In the genomic region with DNA sequence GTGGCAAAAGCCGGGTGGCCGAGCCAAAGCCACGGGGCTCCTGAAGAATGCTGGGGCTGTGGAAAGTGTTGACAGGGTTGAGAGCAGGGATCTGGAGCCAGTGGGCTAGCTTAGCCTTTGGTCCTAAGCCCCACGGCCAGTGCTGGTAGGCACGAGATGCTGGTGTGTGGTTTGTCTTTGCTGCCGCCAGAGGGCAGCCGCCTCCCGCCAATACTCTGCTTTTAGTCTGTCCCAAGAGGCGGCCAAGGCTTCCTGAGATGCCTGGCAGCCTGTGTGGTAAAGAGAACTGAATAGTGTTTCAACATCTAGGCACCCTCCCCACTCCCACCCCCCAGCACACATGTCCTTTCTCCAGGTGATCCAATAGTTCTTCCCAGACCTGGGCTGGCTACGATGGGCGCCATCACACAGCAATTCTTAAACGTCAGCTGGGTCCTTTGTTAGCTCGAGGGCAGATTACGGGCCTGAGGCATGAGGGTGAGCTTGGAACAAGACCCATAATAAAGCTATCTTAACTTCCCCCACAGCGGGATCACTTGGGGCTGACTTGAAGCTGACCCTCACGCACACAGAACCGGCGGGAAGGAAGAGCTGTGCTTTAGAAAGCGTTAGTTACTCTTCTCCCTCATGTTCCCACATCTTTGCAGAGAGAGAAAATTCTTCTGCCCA, we compare ENCODE assay signal across 9 mouse cellular contexts. TPM values are rescaled to one million over a fixed set of nuclear protein-coding genes. Genes with fewer than 3 reads are reported as not detected.
DNase-seq lines count a peak whose midpoint lies in the region; ATAC-seq and TF ChIP-seq lines count a peak whose summit lies in the region.
"Had no signal": no experiment of that assay in that cellular context is flagged by ENCODE, and none has a peak within 500 bp of the region (broad histone marks: within the 10 kb centered on the region; RNA-seq: fewer than 3 reads in every experiment).

No protein-coding gene starts in this region.

- no peak overlapping the region for H3K27ac ChIP-seq in ES-E14 (ENCODE audit: insufficient read depth, low read depth, low read length, poor library complexity, severe bottlenecking)
- peak overlapping the region; percentile 57 for H3K27ac ChIP-seq in forebrain, embryonic 13.5 days
- H3K27ac ChIP-seq: liver, embryonic 15.5 days had no signal

- H3K4me1 ChIP-seq in ES-E14 (ENCODE audit: control insufficient read depth in 2 of 2, insufficient read depth in 2 of 2, low read length in 2 of 2, poor library complexity in 1 of 2), result peaks cover 8 to 24% of the 10 kb centered on the region in 2 experiments
- peaks cover 57% of the 10 kb centered on the region for H3K4me1 ChIP-seq in forebrain, embryonic 13.5 days
- H3K4me1 ChIP-seq: liver, embryonic 15.5 days had no signal

- peak overlapping the region in 1 of 2 experiments; percentile 27; a peak in 1 of 4 replicates for H3K4me3 ChIP-seq in ES-E14 (ENCODE audit: insufficient read depth in 1 of 2, low read depth in 1 of 2, low read length in 2 of 2, poor library complexity in 1 of 2, severe bottlenecking in 1 of 2)
- no peak overlapping the region for H3K4me3 ChIP-seq in forebrain, embryonic 13.5 days
- H3K4me3 ChIP-seq: liver, embryonic 15.5 days had no signal

- peak; percentile 87 for ATAC-seq in forebrain, embryonic 13.5 days

- H3K36me3 ChIP-seq in ES-E14 (ENCODE audit: control insufficient read depth, insufficient read depth, low read length, poor library complexity, severe bottlenecking), result no peaks in the 10 kb centered on the region
- no peaks in the 10 kb centered on the region for H3K36me3 ChIP-seq in forebrain, embryonic 13.5 days (ENCODE audit: poor library complexity, severe bottlenecking)
- H3K36me3 ChIP-seq: liver, embryonic 15.5 days had no signal

- in situ Hi-C loops in ES-E14 (cut with MboI; ENCODE audit: low sequenced_read_pairs in 2 of 2, unreplicated experiment in 2 of 2), result loop anchor here (5.0 kb wide), 2 partner anchors 164 to 169 kb away; partner anchors contain the start of genes Islr (in 1 of the 2) and Islr2 (in 1 of the 2)

- H3K4me2 ChIP-seq in forebrain, embryonic 13.5 days, result no peak overlapping the region
- H3K4me2 ChIP-seq: liver, embryonic 15.5 days had no signal

- peak; percentile 61 for DNase-seq in ES-E14 (ENCODE audit: low read depth, low spot score)
- DNase-seq in c-Kit-positive CD71-positive TER-119-positive erythroid progenitor cells, embryonic 14.5 days (ENCODE audit: low spot score), result peak; percentile 36
- DNase-seq in heart, postnatal 4 days, result peak; percentile 82
- peak; percentile 57 for DNase-seq in layer of hippocampus, adult 9-11 months
- peak; percentile 70 for DNase-seq in lung, postnatal 25 days (ENCODE audit: low spot score)
- DNase-seq in retina, postnatal 1 day, result peak; percentile 84
- peak; percentile 57 to 62 for DNase-seq in thymus, postnatal 36 days

- peaks cover 6% of the 10 kb centered on the region; the same call in 1 of the 2 replicates for H3K27me3 ChIP-seq in forebrain, embryonic 13.5 days

- WGBS in forebrain, embryonic 13.5 days, result 20% methylated on average over 19 of the region's 19 CpGs

- no peaks in the 10 kb centered on the region for H3K9me3 ChIP-seq in ES-E14 (ENCODE audit: control insufficient read depth, insufficient read depth, low read depth, low read length)
- no peaks in the 10 kb centered on the region for H3K9me3 ChIP-seq in forebrain, embryonic 13.5 days (replicated peaks)
- H3K9me3 ChIP-seq: liver, embryonic 15.5 days had no signal

- no peak overlapping the region for H3K9ac ChIP-seq in ES-E14 (ENCODE audit: insufficient read depth, low read depth, low read length, poor library complexity, severe bottlenecking)
- no peak overlapping the region for H3K9ac ChIP-seq in forebrain, embryonic 13.5 days
- H3K9ac ChIP-seq: liver, embryonic 15.5 days had no signal

TF ChIP-seq in ES-E14, 5 proteins besides CTCF, POLR2A, EP300 and RAD21:
- TF ChIP-seq ZNF384 (IDR thresholded peaks at IDR 0.05; ENCODE audit: low read depth, low read length) (no peak), CHD2 (IDR thresholded peaks at IDR 0.05; ENCODE audit: low read depth, low read length) (no peak), ZC3H11A (IDR thresholded peaks at IDR 0.05; ENCODE audit: borderline replicate concordance, low read depth, low read length) (peak; percentile 93), MAFK (IDR thresholded peaks at IDR 0.05; ENCODE audit: insufficient read depth, low read depth, low read length) (no peak), HCFC1 (IDR thresholded peaks at IDR 0.05; ENCODE audit: borderline replicate concordance, insufficient read depth, low read length) (no peak)
TF ChIP-seq in ES-E14: peak in this region for 1.

RNA-seq across cellular contexts. Expression of gene Stra6, which starts 25.0 kb away (rescaled TPM):
- total RNA-seq in ES-E14 (2012; rRNA removed), result 3.1 and 4.5 TPM in 2 replicates
- polyA plus RNA-seq in forebrain, embryonic 13.5 days (2015; fragmentation: Nextera tagmentation; extraction: Ambion mirVana), result 7.1 and 7.7 TPM in 2 replicates
- under 1 TPM; 0.11 to 0.26 TPM for total RNA-seq in heart, postnatal 4 days (2021)

RNA-seq across cellular contexts. Expression of gene Cyp11a1, which starts 32.4 kb away (rescaled TPM):
- 1.7 and 3.0 TPM in 2 replicates for total RNA-seq in ES-E14 (2012; rRNA removed)
- 0.23 and 0.65 TPM in 2 replicates for polyA plus RNA-seq in forebrain, embryonic 13.5 days (2015; fragmentation: Nextera tagmentation; extraction: Ambion mirVana)
- total RNA-seq in heart, postnatal 4 days (2021), result under 1 TPM; 0.45 to 0.69 TPM
